Mouse (Mus musculus) layer of hippocampus, postnatal 14 days (tissue): ENCODE measurements at regions not wholly inside any gene's neighbourhood (a gene's known extent, or its start where the extent isn't known, plus 50 kb on each side); places are given as distances from the start of the nearest gene placed in this dataset.
A peak's percentile ranks its signal among the peaks of the same experiment; 100 is the strongest.

Experiments
- DNase-seq, 2 experiments: peaks; one replicate each; pipeline ENCODE4 v3.0.0; 2021 to 2022; ENCODE audit warnings: low spot score in 2 of 2, mixed read lengths in 1 of 2

DNA sequence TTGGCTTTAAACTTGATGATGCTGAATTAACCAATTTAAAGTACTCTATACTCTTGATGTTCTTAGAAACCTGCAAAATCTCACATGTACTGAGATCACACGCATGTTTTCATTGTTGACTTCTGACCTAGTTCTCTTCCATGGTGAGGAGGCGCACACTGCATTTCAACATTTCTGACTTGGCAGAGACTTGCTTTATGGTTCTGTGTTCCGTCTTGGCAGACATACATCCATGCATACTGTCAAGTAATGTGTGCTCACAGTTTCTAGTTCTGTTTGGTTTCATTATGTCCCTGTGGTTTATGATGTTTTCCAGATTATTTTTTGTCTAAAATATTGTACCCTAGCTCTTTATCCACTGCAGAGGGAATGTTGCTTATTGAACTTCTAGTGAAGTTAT is 198.5 kb downstream of the Gm11077 start:
- no peak for DNase-seq

DNA sequence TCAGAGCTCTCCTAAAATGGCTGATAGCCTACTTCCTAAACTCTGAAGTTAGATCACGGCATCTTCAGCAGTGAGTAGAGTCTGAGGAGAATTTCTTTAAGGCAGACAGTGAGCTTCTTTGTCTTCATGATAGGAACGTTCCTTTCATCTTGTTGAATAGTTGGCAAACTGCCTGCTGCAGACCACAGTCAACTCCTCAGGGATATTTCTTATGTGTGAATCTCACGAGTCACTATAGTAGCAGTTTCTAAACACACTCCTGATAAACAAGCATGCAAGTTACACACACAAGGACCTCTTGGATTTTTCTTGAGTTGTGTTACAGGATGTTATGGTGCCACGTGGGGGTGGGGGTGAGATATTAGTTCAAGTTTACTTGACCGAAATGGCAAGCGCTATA is 205.2 kb downstream of the Gm11077 start:
- DNase-seq = no peak

DNA sequence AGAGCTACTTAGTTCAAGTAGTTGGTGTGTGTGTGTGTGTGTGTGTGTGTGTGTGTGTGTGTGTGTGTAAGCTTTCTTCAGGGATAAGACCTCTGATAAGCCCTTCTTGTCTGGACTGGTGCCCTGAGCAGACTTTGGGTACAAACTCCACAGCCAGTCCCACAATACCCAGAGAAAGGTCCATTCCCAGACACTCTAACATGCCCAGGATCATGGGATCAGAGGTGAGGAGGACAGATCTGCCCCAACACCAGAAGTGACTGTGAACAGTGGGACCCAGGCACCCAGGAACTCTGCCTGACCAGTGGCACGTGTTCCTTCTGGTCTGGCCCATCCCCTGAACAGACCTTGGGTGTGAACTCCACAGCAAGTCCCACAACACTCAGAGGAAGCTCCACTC is 208.9 kb downstream of the Gm11077 start:
- no peak for DNase-seq

DNA sequence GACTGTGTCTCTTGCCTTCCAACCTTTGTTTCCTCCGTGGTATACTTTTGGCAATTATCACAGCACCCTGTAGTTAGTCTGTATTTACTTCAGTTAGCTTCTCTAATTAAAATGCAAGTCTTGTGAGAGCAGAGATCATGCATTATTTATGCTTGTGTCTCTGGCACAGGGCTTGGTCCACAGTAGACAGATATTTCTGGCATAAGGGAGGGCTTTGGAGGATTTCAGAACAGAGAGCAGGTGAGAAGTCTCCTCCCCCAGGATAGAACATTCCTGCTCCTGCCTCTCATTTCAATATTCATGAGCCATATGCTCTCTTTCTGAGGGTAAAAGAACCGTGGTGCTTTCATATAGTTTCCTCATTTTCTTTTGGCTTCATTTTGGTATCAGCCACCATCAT is 217.6 kb downstream of the Gm11077 start:
- no peak for DNase-seq

DNA sequence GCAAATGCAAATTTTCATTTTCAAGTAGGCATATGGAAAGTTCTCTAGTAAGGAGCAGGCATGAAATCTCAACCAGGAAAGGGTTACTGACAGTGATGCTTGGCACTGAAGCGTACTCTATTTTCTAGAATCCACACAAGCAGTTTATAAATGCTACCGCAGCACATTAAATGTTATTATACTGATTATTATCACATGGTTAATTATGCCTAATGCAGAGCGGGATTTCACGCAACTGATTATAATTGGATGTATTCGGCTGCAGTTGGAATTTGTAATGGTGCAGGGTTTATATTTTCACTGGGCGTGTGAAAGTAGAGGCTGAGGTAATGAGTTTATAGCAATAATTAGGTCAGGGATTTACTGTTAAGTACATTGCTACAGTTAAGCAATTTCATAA is 221.4 kb downstream of the Gm11077 start:
- DNase-seq = no peak

DNA sequence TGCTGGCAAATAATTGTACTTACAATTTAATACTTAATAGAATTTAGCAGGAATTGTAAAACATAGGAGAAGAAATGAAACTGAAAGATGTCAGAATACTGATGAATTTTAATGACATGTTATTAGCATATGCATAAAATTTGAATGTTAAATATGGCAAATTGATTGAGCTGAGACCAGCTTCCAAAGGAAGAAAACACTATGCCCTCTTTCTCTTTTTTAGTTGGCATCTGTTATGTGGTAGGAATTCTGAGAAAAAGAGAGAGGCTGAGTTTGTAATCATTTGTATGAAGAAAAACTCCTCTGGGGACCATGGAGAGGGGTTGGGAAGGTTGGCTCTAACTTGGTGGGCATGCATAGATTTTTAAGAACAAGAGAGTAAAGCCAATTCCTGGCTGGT is 224.2 kb downstream of the Gm11077 start:
- DNase-seq = no peak

DNA sequence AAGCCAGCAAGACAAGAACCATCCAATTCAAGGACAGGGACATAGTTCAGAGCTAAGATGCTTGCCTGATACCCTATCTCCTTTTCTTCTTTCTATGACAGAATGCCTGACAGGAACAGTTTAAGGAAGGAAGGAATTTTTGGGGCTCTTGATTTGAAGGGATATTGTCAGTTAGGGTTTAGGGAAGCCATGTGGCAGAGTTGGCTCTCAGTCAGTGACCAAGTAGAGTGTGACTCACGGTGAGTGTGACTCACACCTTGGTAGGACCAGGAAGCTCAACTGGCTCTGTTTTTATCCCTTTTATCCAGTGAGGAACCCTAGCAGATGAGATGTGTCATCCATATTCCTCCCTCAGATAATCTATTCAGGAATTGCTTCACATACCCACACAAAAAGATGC is 224.6 kb downstream of the Gm11077 start:
- DNase-seq = no peak

DNA sequence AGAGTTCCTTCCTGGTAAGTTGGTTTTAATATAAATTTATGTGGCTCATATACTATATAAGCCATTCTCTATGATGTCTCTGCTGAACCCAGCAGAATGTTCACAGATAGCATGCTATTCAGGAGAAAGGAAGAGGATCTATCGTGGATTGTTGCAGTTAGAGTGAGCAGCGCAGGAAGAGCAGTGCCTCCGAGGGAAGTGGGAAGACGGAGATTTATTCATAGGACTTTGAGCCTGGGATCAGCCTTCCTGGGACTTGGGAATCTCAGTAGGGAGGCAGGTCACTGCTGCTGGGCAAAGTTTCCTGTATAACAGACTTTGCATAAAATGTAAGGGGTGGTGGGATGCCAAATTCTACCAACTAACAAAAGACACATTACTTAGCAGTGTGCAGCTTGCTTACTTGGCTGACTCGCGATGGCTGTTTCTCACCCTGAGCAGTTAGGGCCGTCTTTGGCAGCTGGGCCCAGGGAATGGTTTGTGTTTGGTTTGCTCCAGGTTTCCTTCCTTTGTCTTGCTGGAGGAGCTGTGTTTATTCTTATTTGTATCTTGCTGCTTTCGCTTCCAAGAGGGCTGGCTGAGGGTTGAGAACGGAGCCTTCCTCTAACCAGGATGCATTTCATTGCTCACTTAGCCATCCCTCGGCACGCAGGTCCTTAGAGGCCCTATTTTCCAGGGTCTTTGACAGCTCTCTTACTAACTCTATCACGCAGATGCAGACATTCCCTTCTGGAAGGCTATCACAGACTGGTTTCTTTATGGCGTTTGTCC is 226.9 kb downstream of the Gm11077 start:
- no peak for DNase-seq

DNA sequence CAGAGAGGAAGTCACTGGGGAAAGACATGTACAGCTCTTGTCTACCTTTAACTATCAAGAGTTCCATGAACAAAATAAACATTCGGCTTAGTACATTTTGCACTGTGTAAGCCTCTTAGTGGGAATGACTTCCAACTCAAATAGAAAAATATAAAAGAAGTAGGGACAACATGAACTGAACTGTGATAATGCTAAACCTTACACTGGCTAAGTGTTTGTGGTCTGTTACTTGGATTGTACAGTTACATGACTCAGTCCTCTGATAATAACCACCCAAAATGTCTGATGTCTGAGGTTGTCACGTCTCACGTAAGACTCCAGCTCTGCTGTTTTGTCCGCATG is 227.4 kb downstream of the Gm11077 start:
- DNase-seq = no peak

DNA sequence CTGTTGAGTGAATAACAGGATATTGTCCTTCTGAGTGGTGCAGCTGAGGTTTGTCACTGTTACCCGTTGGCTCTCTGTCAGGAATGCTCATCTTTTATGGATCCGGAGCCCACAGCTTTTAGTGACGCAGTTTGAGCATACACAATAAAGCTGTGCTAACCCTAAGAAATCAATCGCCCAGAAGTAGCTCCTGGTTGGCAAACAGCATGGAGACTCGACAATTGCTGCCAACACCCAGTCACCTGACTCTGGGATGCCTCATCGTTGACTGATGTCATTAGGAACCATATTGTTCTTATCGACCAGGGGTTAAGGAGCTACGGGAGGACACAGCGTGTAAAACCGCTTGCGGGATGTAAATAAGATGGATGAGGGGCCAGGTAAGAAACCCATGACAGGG is 232.9 kb downstream of the Gm11077 start:
- DNase-seq = no peak

DNA sequence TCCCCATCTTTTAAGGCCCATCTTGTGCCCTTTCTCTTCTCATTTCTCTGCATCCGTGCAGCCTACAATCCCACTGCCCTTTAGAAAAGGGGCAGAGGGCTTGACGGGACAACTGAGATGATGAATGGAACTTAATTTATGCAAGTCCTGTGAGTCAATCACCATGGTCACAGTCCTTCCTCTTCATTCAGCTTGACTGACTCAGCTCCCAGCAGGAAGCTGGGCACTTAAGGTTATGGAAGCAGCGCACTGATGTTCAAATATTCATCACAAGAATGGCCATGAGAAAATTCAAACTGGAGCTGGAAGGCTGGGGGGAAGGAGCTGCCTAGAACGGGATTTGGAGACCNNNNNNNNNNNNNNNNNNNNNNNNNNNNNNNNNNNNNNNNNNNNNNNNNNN is 233.5 kb downstream of the Gm11077 start:
- DNase-seq = no peak

DNA sequence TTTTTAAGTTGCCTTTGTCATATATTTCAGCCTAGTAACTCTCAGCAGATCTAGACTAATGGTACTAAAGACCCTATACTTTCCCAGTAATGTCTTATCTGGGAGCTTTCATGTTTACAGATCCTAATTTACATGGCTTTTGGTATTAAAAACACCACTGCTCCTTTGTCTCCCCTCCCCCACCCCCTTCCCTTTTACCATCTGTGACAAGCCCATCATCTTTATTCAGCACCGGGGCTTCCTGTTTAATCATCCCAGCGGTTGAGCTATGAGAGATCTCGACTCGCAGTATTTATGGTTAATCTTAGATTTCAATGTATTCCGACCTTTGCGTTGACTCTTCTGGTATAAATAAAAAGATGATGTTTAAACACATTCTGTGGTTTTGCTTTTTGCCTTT is 244.6 kb downstream of the Gm11077 start:
- no peak for DNase-seq

DNA sequence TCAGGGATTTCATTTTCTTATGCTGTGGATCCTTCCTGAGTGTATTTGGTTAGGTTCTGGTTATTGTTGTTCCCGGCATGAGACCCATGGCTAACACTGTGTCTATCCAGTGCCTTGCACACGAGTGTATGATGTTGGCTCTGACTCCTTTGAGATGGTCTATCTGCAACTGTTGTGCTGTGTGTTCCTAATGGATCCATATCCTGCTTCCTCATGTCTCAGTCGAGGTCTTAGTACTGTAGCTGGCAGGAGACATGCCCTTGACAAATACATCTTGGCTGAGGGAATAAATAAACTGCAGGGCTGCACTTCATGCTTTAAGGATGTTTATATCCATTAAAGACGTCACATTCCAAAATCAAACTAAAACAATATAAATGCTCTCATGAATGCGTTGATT is 247.9 kb downstream of the Gm11077 start:
- DNase-seq = no peak

DNA sequence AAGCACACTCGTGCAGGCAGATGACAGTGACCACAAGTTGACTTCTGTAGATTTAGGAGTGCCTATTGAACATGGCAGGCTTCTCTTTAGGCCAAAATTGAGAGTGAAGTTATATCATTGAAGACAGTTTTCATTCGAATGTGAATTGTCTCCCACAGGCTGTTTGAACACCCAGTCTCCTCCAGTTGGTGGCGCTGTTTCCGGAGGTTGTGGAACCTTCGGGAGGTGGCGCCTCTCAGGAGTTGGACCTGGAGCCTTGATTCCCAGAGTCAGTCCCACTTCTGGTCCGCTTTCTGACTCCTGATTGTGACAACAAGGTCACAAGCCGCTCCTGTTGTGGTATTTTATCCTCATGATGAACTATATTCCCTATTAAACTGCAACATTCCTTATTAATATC is 254.5 kb downstream of the Gm11077 start:
- no peak for DNase-seq

DNA sequence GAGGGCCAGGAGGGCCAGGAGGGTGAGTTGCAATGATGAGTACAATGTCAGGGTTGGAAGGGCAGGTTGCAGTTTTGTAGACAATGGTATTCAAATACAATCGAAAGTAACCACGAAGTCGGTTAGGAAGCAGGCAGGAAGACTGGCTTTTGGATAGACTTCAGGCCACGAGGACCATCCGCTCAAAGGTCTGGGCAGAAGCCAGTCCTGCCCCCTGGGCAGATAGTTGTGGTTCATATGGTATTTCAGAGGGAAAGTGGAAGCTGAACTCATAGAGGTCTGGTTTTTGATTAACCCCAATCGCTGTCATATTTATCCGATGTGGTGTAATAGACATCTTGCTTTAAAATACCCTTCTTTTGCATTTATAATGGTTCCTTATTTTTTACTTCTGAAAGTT is 255.2 kb downstream of the Gm11077 start:
- DNase-seq = no peak

DNA sequence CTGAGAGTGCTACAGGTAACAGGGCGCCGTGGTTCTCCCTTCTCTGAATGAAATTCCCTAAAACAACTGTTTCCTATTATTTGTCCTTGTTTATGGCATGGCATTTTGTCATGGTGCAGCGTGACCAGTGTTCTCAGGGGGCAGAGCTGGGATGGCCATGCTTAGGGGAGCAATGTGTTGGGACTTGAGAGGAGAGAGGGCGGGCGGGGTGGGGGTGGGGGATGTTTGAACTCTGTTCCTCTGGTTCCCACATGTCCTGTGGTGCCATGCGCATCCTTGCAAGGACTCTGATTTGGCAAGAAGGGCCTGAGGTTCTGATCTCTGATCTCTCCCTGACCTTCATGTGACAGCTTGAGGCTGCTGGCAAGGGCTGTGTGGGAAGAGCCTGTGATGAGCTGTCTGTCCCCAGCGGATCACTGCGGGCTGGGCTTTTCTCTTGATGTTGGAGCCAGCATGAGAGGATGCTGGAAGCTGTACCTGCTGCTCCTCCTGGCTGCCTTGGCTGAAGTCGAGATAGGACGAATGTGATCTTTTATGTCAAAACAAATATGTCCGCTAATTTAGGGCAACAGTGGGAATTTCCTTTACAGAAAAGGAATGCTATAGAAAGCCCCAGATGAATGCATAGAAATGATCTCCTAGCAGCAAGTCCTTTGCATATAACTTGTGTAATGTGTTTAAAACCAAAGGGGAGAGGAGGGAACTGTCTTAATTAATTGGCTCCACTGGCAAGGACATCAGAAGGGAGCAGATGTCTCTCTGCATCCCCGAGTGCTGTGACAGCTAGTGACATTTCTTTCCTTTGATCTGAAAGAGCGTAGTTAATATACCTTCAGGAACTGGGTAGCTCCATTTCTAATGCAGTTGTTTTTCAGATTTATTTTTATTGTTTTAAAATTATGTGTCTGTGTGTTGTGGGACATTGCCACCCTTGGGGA is 255.2 kb upstream of the Pde3a start:
- DNase-seq = peak in 1 of 2 experiments; percentile 6

DNA sequence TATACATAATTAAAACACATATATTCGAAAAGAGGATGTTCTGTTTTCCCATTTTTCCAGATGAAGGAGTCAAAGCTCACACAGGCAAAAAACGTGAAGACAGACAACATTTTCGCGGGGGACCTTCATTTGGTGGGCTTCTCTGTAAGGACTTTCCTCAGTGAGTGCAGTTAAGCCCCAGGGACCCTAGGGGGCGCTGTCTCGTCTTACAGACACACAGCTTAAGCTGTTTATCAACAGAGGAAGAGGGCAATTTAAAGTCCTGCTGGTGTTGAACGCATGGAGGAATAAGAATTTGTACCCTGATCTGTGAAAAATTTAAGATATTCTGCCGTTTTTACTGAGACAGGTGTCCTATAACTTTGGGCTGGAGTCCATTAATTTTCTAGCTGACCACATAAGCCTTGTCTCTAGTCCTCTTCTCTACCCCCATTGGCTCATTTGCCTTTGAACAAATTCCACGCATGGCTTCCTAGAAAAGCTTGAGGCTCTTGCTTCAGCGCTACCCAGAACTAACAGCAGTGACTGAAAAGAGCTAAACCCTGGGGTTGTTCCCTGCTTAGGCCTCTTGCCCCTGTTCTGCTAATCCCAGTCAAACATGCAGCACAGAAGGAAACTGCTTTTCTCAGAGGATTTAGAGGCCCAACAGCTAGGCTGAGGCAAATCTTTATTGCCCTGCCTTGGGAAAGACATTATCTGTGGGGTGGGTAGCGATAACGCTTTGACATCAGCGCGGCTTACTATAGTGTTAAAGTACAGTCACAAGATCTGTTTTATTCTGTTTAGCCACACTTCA is 253.5 kb upstream of the Pde3a start:
- no peak for DNase-seq

DNA sequence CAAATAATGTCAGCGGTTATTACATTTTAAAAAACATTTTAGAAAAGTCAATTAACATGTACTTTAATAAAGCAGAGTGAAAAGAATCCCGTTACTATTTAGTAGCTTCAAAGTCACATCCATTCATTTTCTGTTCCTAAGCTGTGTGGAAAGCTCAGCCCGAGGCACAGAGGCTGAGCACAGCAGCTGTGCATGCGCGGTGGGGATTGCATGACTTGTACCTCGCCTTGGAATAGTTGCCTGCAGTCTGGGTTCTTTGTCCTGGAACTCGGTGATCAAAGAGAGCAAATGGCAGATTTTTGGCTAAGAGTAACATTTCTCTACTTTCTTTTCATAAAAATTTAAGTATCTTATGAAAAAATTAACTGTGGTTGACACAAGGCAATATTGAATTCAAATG is 251.0 kb upstream of the Pde3a start:
- no peak for DNase-seq

DNA sequence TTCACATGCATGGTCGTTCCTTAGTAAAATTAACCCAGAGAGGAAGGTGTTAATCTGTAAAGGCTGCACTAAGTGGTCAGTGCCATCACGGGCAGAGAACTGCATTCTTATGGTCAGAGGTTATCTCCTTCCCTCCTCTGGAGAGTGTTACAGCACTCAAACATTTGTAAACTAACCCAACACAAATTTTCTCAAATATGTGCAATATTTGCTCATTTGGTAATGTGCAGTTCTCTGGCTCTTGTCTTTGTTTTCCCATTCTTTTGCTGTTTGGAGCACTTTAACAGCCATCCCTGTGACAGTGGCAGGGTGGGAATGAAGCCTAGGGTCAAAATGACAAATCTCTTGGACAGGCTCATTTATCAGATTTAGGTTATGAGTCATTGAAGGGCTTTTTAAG is 248.5 kb upstream of the Pde3a start:
- no peak for DNase-seq

DNA sequence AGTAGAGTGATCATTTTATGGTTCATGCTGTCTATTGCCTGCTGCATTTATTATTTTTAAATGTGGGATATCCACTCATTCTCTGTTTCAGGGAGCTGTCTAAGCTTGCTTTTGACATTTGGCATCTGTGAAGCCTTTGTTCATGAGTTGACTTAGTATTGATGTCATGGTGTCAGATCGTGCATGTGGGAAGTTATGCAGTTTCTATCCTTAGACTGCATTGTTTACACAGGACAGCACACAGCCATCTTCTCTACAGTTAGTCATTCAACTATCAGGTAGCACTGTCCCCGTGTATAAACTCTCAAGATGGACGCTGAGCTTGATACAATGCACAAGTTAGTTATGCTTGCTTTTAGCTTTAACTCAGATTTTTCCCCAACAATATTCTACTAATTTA is 247.8 kb upstream of the Pde3a start:
- DNase-seq = no peak

DNA sequence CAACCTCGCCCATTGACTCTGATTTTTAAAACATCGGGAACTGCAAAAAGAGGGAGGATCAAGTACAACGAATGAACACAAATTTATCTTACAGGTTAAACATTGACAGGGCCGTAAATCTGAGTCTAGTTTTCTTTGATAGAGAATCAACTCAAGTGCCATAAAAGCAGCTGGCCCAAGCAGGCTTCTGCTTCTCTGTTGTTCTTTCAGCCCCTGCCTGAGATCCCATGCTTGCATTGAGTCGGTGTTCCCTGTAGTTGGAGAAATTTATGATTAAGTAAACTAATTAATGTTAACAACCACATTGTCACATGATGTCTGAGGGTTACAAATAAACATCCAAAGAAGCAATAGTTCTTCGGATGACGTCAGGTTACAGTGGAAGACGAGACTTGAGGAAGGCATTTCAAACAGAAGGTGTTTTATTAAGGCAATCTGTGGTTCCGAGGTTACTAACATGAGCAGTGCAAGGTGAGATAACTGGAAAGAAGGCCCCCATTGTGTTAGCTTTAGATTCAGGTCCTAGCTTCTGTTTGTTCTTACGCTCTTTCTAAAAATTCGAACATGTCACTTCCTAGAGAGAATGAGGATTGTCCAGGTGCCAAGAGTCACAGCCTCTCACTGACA is 233.9 kb upstream of the Pde3a start:
- no peak for DNase-seq
